Mouse (Mus musculus) testis, postnatal 10 days (tissue): ENCODE measurements around the gene Camk1.

Experiments
- DNase-seq: peaks from one replicate; pipeline ENCODE4 v3.0.0; 2021; ENCODE audit warnings: low spot score

The Camk1 gene

DNA sequence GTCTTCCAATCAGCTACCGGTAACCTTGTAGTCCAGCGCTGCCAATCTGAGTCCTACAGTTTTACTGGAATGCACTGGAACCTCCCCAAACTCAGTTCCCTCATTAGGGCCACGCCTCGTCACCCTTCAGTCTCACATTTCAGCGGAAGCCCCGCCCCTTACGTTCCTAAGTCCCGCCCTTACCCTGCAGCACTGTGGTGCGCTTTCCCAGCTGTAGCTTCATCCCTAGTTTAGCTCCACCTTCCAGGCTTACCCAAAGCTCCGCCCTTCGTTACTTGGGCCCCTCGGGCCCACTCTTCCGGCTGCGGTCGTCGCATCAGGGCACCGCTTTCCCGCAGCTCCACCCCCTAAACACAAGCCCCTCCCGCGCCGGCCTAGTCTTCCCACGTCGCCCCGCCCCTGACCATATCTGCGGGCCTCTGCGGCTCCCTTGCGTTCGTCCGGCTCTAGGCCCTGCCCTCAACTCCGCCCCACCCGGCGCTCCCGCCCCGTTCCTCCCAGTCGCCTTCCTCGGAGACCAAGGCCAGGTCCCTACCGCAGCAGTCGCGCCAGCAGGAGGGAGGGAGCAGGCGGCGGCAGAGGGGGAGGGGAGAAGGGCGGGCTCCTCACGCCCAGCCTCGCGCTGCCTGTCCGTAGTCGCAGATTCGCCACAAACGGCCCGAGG is 37.3 kb downstream of the Camk1 start:
- peak; percentile 100 for DNase-seq

DNA sequence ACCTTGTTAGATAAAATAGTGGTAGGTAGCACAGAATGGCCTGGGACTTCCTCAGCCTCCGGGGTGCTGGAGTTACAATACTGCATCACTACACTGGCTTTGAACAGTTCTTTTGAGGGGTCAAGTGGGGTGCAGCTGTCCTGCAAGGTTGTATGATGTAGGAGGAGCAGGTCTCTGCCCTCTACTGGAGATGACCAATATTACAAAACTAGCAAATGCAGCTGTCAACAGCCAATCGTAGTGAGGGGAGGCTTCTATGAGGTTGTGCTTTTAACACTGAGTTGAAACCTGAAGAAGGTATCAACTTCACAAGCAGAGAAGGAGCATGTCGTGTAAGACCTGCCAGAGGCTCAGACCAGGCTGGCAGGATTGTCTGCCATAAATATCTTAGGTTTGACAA is 41.5 kb downstream of the Camk1 start:
- no peak for DNase-seq

- DNase-seq: no peak
Measured at GRCm38 (mm10) chr6:113301350-113301749, 42.4 kb downstream of the Camk1 start.

DNA sequence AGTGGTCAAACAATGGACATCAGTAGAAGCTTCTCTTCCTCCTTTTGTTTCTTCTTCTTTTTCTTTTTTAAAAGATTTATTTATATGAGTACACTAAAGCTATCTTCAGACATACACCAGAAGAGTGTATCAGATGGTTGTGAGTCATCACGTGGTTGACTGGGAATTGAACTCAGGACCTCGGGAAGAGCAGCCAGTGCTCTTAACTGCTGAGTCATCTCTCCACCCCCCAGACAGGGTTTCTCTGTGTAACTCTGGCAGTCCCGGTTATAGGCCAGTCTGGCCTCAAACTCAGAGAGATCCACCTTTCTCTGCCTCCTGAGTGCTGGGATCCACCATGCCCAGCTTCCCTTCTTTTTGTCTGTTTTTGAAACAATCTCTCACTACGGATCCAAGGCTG is 47.1 kb downstream of the Camk1 start:
- DNase-seq: no peak

- no peak for DNase-seq
Measured at GRCm38 (mm10) chr6:113296046-113296445, 47.7 kb downstream of the Camk1 start.

GRCm38 (mm10) chr6:113292938-113293337 is 50.8 kb downstream of the Camk1 start:
- no peak for DNase-seq

DNA sequence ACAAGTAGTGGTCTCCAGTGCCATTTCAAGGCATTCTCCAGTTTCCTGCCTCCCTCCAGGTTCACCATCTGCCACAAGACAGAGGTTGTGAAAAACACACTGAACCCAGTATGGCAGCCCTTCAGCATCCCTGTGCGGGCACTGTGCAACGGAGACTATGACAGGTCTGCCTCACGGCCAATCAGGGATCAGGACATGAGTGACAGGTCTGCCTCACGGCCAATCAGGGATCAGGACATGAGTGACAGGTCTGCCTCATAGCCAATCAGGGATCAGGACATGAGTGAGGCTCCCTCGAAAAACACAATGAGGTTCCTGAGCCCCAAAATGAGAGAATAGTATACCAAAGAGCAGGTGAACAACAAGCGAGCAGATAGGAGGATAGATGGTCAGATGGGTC is 53.4 kb downstream of the Camk1 start:
- DNase-seq: no peak

GRCm38 (mm10) chr6:113289346-113289745 is 54.4 kb downstream of the Camk1 start:
- DNase-seq: no peak

GRCm38 (mm10) chr6:113287236-113287635 is 56.5 kb downstream of the Camk1 start:
- DNase-seq: no peak

GRCm38 (mm10) chr6:113286316-113286715 is 57.5 kb downstream of the Camk1 start:
- no peak for DNase-seq

GRCm38 (mm10) chr6:113284931-113285330 is 58.9 kb downstream of the Camk1 start:
- no peak for DNase-seq
